Comparison of ENCODE assay signal across 8 mouse cellular contexts in the genomic region with DNA sequence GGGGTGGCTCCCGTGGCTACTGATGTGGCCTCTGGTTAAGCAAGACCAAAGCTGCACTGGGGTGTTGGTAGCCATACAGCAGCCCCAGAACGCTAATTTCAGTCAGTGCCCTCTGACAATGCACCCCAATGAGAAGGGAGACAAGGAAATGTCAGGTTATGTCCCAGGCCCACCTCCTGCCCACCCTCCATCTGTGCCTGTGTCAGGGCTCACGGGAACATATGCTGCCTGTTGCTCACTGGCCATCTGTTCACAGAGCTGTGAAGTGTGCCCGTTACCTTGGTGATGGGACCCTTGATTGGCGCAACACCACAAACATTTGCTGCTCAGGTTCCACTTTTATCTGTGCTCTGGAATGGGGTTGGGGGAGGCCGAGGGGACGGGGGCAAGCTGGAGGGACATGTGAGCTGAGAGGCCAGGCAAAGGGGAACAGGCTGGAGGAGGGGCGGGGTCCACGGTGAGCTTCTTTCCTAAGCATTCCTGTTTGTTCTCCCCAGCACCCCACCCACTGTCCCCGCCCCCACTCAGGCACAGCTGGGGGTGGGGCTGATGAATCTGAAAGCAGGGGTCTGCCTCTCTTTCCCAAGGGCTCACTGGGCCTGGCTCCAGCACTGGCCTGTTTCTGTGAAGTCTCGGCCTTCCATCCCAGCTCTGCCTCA. TPM values are rescaled to one million over a fixed set of nuclear protein-coding genes. Genes with fewer than 3 reads are reported as not detected.
DNase-seq lines count a peak whose midpoint lies in the region; ATAC-seq lines count a peak whose summit lies in the region.

No protein-coding gene starts in this region.

- H3K4me2 ChIP-seq in kidney, embryonic 14.5 days (replicated peaks; ENCODE audit: low read depth, low read length) = peak overlapping the region; percentile 30; the same call in 1 of the 2 replicates
- peak overlapping the region; percentile 25; the same call in 1 of the 2 replicates for H3K4me2 ChIP-seq in heart, embryonic 16.5 days (ENCODE audit: low read depth, low read length)
- peak overlapping the region; percentile 52 for H3K4me2 ChIP-seq in limb, embryonic 12.5 days
- peak overlapping the region; percentile 35 for H3K4me2 ChIP-seq in neural tube, embryonic 13.5 days

- H3K27ac ChIP-seq in kidney, embryonic 14.5 days (ENCODE audit: low read depth, low read length) = peak overlapping the region; percentile 73
- H3K27ac ChIP-seq in heart, embryonic 16.5 days (ENCODE audit: low read length) = no peak overlapping the region
- peak overlapping the region; percentile 86 for H3K27ac ChIP-seq in limb, embryonic 12.5 days
- H3K27ac ChIP-seq in neural tube, embryonic 13.5 days (replicated peaks) = peak overlapping the region; percentile 33

- H3K4me1 ChIP-seq in kidney, embryonic 14.5 days (ENCODE audit: control insufficient read depth, insufficient read depth, low read length) = peaks cover 16% of the 10 kb centered on the region
- H3K4me1 ChIP-seq in heart, embryonic 16.5 days (ENCODE audit: control insufficient read depth, insufficient read depth, low read length) = peaks cover 8% of the 10 kb centered on the region
- H3K4me1 ChIP-seq in limb, embryonic 12.5 days (replicated peaks) = peaks cover 17% of the 10 kb centered on the region
- peaks cover 20% of the 10 kb centered on the region for H3K4me1 ChIP-seq in neural tube, embryonic 13.5 days (replicated peaks)

- 6% methylated on average over 11 of the region's 11 CpGs for WGBS in kidney, embryonic 14.5 days
- 15% methylated on average over 11 of the region's 11 CpGs for WGBS in heart, embryonic 16.5 days
- WGBS in limb, embryonic 12.5 days = 3% methylated on average over 11 of the region's 11 CpGs
- WGBS in neural tube, embryonic 13.5 days = 4% methylated on average over 10 of the region's 11 CpGs

- no peak overlapping the region for H3K4me3 ChIP-seq in kidney, embryonic 14.5 days (ENCODE audit: low read length)
- H3K4me3 ChIP-seq in heart, embryonic 16.5 days (ENCODE audit: low read length) = no peak overlapping the region
- H3K4me3 ChIP-seq in limb, embryonic 12.5 days (replicated peaks) = peak overlapping the region; percentile 1; the same call in 1 of the 2 replicates
- no peak overlapping the region for H3K4me3 ChIP-seq in neural tube, embryonic 13.5 days

- no peak for DNase-seq in kidney, postnatal 10 days
- peak; percentile 61 for DNase-seq in brain, adult 2 months (ENCODE audit: low read depth, low spot score)
- DNase-seq in adrenal gland, postnatal 25 days = no peak
- DNase-seq in kidney, postnatal 14 days = no peak

- H3K36me3 ChIP-seq in kidney, embryonic 14.5 days (ENCODE audit: control insufficient read depth, insufficient read depth, low read length) = no peaks in the 10 kb centered on the region
- H3K36me3 ChIP-seq in heart, embryonic 16.5 days (ENCODE audit: control insufficient read depth, insufficient read depth) = no peaks in the 10 kb centered on the region
- H3K36me3 ChIP-seq in limb, embryonic 12.5 days = no peaks in the 10 kb centered on the region
- no peaks in the 10 kb centered on the region for H3K36me3 ChIP-seq in neural tube, embryonic 13.5 days

- ATAC-seq in kidney, embryonic 14.5 days (ENCODE audit: low FRiP score, low TSS enrichment) = peak; percentile 97
- peak; percentile 63 for ATAC-seq in heart, embryonic 16.5 days (replicated peaks; ENCODE audit: extremely low read depth, insufficient read depth, low FRiP score)
- ATAC-seq in limb, embryonic 12.5 days (ENCODE audit: insufficient number of reproducible peaks, insufficient read depth, low FRiP score, low TSS enrichment, low read depth) = peak; percentile 92
- peak; percentile 86 for ATAC-seq in neural tube, embryonic 13.5 days (ENCODE audit: low read depth)

- H3K9ac ChIP-seq in kidney, embryonic 14.5 days (ENCODE audit: low read depth, low read length) = no peak overlapping the region
- no peak overlapping the region for H3K9ac ChIP-seq in heart, embryonic 16.5 days (ENCODE audit: low read length)
- H3K9ac ChIP-seq in limb, embryonic 12.5 days (replicated peaks) = peak overlapping the region; percentile 47
- 0 out of 2 replicates have a peak overlapping the region, but pooled peaks have one; percentile 31 for H3K9ac ChIP-seq in neural tube, embryonic 13.5 days

- H3K9me3 ChIP-seq in kidney, embryonic 14.5 days (ENCODE audit: control insufficient read depth, low read length) = no peaks in the 10 kb centered on the region
- H3K9me3 ChIP-seq in heart, embryonic 16.5 days (replicated peaks; ENCODE audit: control insufficient read depth, low read length) = no peaks in the 10 kb centered on the region
- H3K9me3 ChIP-seq in limb, embryonic 12.5 days = no peaks in the 10 kb centered on the region
- no peaks in the 10 kb centered on the region for H3K9me3 ChIP-seq in neural tube, embryonic 13.5 days

- H3K27me3 ChIP-seq in kidney, embryonic 14.5 days (ENCODE audit: control insufficient read depth, insufficient read depth, low read length) = no peaks in the 10 kb centered on the region
- no peaks in the 10 kb centered on the region for H3K27me3 ChIP-seq in heart, embryonic 16.5 days (ENCODE audit: control insufficient read depth, insufficient read depth, low read length)
- no peaks in the 10 kb centered on the region for H3K27me3 ChIP-seq in limb, embryonic 12.5 days
- H3K27me3 ChIP-seq in neural tube, embryonic 13.5 days = no peaks in the 10 kb centered on the region

RNA-seq across cellular contexts. Expression of a gene that starts 44.6 kb away (rescaled TPM):
- polyA plus RNA-seq in kidney, embryonic 14.5 days (2014; fragmentation: Nextera tagmentation; extraction: Ambion mirVana) = 18.8 and 29.4 TPM in 2 replicates
- 16.6 and 18.1 TPM in 2 replicates for polyA plus RNA-seq in heart, embryonic 16.5 days (2015; fragmentation: Nextera tagmentation; extraction: Ambion mirVana)
- polyA plus RNA-seq in limb, embryonic 12.5 days (2016; fragmentation: Nextera tagmentation; extraction: Ambion mirVana) = 33.2 and 35.2 TPM in 2 replicates
- 42.4 and 45.0 TPM in 2 replicates for polyA plus RNA-seq in neural tube, embryonic 13.5 days (2015; fragmentation: Nextera tagmentation; extraction: Ambion mirVana)
- total RNA-seq in adrenal gland, postnatal 25 days (2021) = 20.6 and 27.4 TPM in 2 replicates

RNA-seq across cellular contexts. Expression of a gene that starts 59.0 kb away (rescaled TPM):
- polyA plus RNA-seq in kidney, embryonic 14.5 days (2014; fragmentation: Nextera tagmentation; extraction: Ambion mirVana) = 298 and 368 TPM in 2 replicates
- 180 and 200 TPM in 2 replicates for polyA plus RNA-seq in heart, embryonic 16.5 days (2015; fragmentation: Nextera tagmentation; extraction: Ambion mirVana)
- 262 and 265 TPM in 2 replicates for polyA plus RNA-seq in limb, embryonic 12.5 days (2016; fragmentation: Nextera tagmentation; extraction: Ambion mirVana)
- polyA plus RNA-seq in neural tube, embryonic 13.5 days (2015; fragmentation: Nextera tagmentation; extraction: Ambion mirVana) = 274 and 289 TPM in 2 replicates
- 167 and 189 TPM in 2 replicates for total RNA-seq in adrenal gland, postnatal 25 days (2021)

RNA-seq across cellular contexts. Expression of a gene that starts 59.1 kb away (rescaled TPM):
- 64.8 and 67.8 TPM in 2 replicates for polyA plus RNA-seq in kidney, embryonic 14.5 days (2014; fragmentation: Nextera tagmentation; extraction: Ambion mirVana)
- polyA plus RNA-seq in heart, embryonic 16.5 days (2015; fragmentation: Nextera tagmentation; extraction: Ambion mirVana) = 25.2 and 27.3 TPM in 2 replicates
- polyA plus RNA-seq in limb, embryonic 12.5 days (2016; fragmentation: Nextera tagmentation; extraction: Ambion mirVana) = 45.8 and 53.3 TPM in 2 replicates
- polyA plus RNA-seq in neural tube, embryonic 13.5 days (2015; fragmentation: Nextera tagmentation; extraction: Ambion mirVana) = 51.4 and 63.3 TPM in 2 replicates
- 29.8 and 31.4 TPM in 2 replicates for total RNA-seq in adrenal gland, postnatal 25 days (2021)

Comparison
In these comparisons a context has a peak if more than half of its experiments do, and no peak if none do; other contexts are left out.
1. H3K9ac ChIP-seq: peak in limb, embryonic 12.5 days (single experiment) and neural tube, embryonic 13.5 days (single experiment); none in kidney, embryonic 14.5 days (single experiment) and heart, embryonic 16.5 days (single experiment).
2. Peak in every context shown above with its lines, with median percentiles within 50 percentile points of each other: ATAC-seq and H3K4me2 ChIP-seq.